Comparison of ENCODE assay signal across 25 mouse cellular contexts in the genomic region with DNA sequence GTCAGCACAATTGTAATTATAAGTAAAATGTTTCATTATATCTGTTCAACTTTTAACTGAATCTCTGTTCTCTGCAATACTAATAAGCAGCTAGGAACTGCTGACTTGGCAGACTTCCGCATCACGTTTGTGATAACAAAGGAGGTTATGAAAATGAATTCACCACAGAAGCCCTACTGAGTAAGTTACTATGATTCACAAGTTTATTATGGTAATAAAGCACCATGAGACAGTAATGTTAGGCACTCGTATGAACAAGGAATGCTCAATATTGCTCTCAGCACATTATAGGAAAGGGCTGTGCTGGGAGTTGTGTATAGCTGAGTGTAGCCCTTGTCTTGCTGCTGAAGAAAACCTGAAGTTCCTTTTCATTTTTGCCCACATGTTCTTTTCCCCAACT.
DNase-seq lines count a peak whose midpoint lies in the region; ATAC-seq and TF ChIP-seq lines count a peak whose summit lies in the region.
"Had no signal": no experiment of that assay in that cellular context is flagged by ENCODE, and none has a peak within 500 bp of the region (broad histone marks: within the 10 kb centered on the region; RNA-seq: fewer than 3 reads in every experiment).

No protein-coding gene starts in this region.

- H3K27ac ChIP-seq in forebrain, postnatal 0 days (ENCODE audit: low read depth, low read length): no peak overlapping the region
- H3K27ac ChIP-seq in forebrain, embryonic 12.5 days: no peak overlapping the region
- H3K27ac ChIP-seq in midbrain, embryonic 14.5 days (replicated peaks; ENCODE audit: low read depth, low read length): no peak overlapping the region
- H3K27ac ChIP-seq in midbrain, embryonic 10.5 days (replicated peaks): no peak overlapping the region
- H3K27ac ChIP-seq in neural tube, embryonic 14.5 days (ENCODE audit: low read depth, low read length): no peak overlapping the region
- H3K27ac ChIP-seq in heart, embryonic 10.5 days: no peak overlapping the region
- H3K27ac ChIP-seq: embryonic facial prominence, embryonic 10.5 days; embryonic facial prominence, embryonic 13.5 days; heart, embryonic 13.5 days; hindbrain, embryonic 13.5 days had no signal

- H3K36me3 ChIP-seq in forebrain, postnatal 0 days (ENCODE audit: insufficient read depth): no peaks in the 10 kb centered on the region
- no peaks in the 10 kb centered on the region for H3K36me3 ChIP-seq in forebrain, embryonic 12.5 days (replicated peaks)
- H3K36me3 ChIP-seq in midbrain, embryonic 14.5 days (ENCODE audit: control insufficient read depth, insufficient read depth, low read length): no peaks in the 10 kb centered on the region
- H3K36me3 ChIP-seq in midbrain, embryonic 10.5 days: no peaks in the 10 kb centered on the region
- H3K36me3 ChIP-seq in neural tube, embryonic 14.5 days (ENCODE audit: control insufficient read depth, insufficient read depth, low read length): no peaks in the 10 kb centered on the region
- H3K36me3 ChIP-seq in heart, embryonic 10.5 days: no peaks in the 10 kb centered on the region
- H3K36me3 ChIP-seq: embryonic facial prominence, embryonic 10.5 days; embryonic facial prominence, embryonic 13.5 days; heart, embryonic 13.5 days; hindbrain, embryonic 13.5 days had no signal

- no peaks in the 10 kb centered on the region for H3K27me3 ChIP-seq in forebrain, postnatal 0 days (ENCODE audit: insufficient read depth, low read length)
- H3K27me3 ChIP-seq in forebrain, embryonic 12.5 days: no peaks in the 10 kb centered on the region
- no peaks in the 10 kb centered on the region for H3K27me3 ChIP-seq in midbrain, embryonic 14.5 days (ENCODE audit: control insufficient read depth, insufficient read depth, low read length)
- H3K27me3 ChIP-seq in midbrain, embryonic 10.5 days (ENCODE audit: low read depth, poor library complexity, severe bottlenecking): no peaks in the 10 kb centered on the region
- H3K27me3 ChIP-seq in neural tube, embryonic 14.5 days (ENCODE audit: control insufficient read depth, insufficient read depth, low read length): no peaks in the 10 kb centered on the region
- H3K27me3 ChIP-seq in heart, embryonic 10.5 days (ENCODE audit: insufficient read depth, poor library complexity, severe bottlenecking): no peaks in the 10 kb centered on the region
- H3K27me3 ChIP-seq: embryonic facial prominence, embryonic 13.5 days; heart, embryonic 13.5 days; hindbrain, embryonic 13.5 days had no signal

- TF ChIP-seq CTCF in forebrain, postnatal 0 days (IDR thresholded peaks at IDR 0.05; ENCODE audit: low read depth): no peak
- no peak for TF ChIP-seq CTCF in brain, embryonic 14.5 days (IDR thresholded peaks at IDR 0.05; ENCODE audit: borderline replicate concordance, extremely low read depth, insufficient read depth, insufficient read length)

- DNase-seq in forebrain, postnatal 0 days: peak; percentile 18
- DNase-seq in midbrain, embryonic 14.5 days: peak; percentile 13
- DNase-seq in midbrain, embryonic 10.5 days (ENCODE audit: low spot score): no peak
- DNase-seq in brain, embryonic 14.5 days (ENCODE audit: low read depth): peak; percentile 31
- no peak for DNase-seq in cerebellum, postnatal 10 days
- DNase-seq in heart, embryonic 10.5 days (ENCODE audit: low spot score): no peak
- DNase-seq: adrenal gland, adult 2 months; adrenal gland, postnatal 14 days; cerebellum, adult 18-20 months; cerebellum, adult 9-10 months; cerebellum, postnatal 36 days; embryo, embryonic 11 days; gastrocnemius, postnatal 25 days; heart, adult 18-20 months; heart, postnatal 14 days; heart, postnatal 4 days had no signal

- H3K4me2 ChIP-seq in forebrain, postnatal 0 days (ENCODE audit: low read depth): no peak overlapping the region
- no peak overlapping the region for H3K4me2 ChIP-seq in forebrain, embryonic 12.5 days
- H3K4me2 ChIP-seq in midbrain, embryonic 14.5 days (ENCODE audit: low read length): no peak overlapping the region
- no peak overlapping the region for H3K4me2 ChIP-seq in neural tube, embryonic 14.5 days (ENCODE audit: low read depth, low read length)
- H3K4me2 ChIP-seq: embryonic facial prominence, embryonic 13.5 days; heart, embryonic 13.5 days; hindbrain, embryonic 13.5 days had no signal

- WGBS in forebrain, postnatal 0 days: 53% methylated on average over 3 of the region's 3 CpGs
- WGBS in forebrain, embryonic 12.5 days: 68% methylated on average over 3 of the region's 3 CpGs
- 59% methylated on average over 3 of the region's 3 CpGs for WGBS in midbrain, embryonic 14.5 days
- WGBS in midbrain, embryonic 10.5 days: 88% methylated on average over 3 of the region's 3 CpGs
- 43% methylated on average over 3 of the region's 3 CpGs for WGBS in neural tube, embryonic 14.5 days
- 85% methylated on average over 3 of the region's 3 CpGs for WGBS in heart, embryonic 10.5 days

- no peak overlapping the region for H3K4me3 ChIP-seq in forebrain, postnatal 0 days (ENCODE audit: low read depth, low read length)
- no peak overlapping the region for H3K4me3 ChIP-seq in forebrain, embryonic 12.5 days (replicated peaks)
- no peak overlapping the region for H3K4me3 ChIP-seq in midbrain, embryonic 14.5 days (replicated peaks; ENCODE audit: low read depth, low read length)
- no peak overlapping the region for H3K4me3 ChIP-seq in midbrain, embryonic 10.5 days
- H3K4me3 ChIP-seq in neural tube, embryonic 14.5 days (ENCODE audit: low read depth, low read length): no peak overlapping the region
- no peak overlapping the region for H3K4me3 ChIP-seq in heart, embryonic 10.5 days
- H3K4me3 ChIP-seq: embryonic facial prominence, embryonic 10.5 days; embryonic facial prominence, embryonic 13.5 days; erythroblast, embryonic 14.5 days; heart, embryonic 13.5 days; hindbrain, embryonic 13.5 days had no signal

- peak; percentile 73; the same call in 1 of the 2 replicates for ATAC-seq in forebrain, postnatal 0 days
- no peak for ATAC-seq in forebrain, embryonic 12.5 days (ENCODE audit: low FRiP score)
- no peak for ATAC-seq in midbrain, embryonic 14.5 days (ENCODE audit: low FRiP score, low TSS enrichment)
- ATAC-seq in neural tube, embryonic 14.5 days (ENCODE audit: low read depth): peak; percentile 90
- ATAC-seq: CD4-positive, CD25-positive, alpha-beta regulatory T cell, adult 4 months; intestine, postnatal 0 days had no signal

- H3K9me3 ChIP-seq in forebrain, postnatal 0 days (ENCODE audit: low read length): no peaks in the 10 kb centered on the region
- no peaks in the 10 kb centered on the region for H3K9me3 ChIP-seq in forebrain, embryonic 12.5 days
- no peaks in the 10 kb centered on the region for H3K9me3 ChIP-seq in midbrain, embryonic 14.5 days (ENCODE audit: control insufficient read depth, low read length)
- no peaks in the 10 kb centered on the region for H3K9me3 ChIP-seq in midbrain, embryonic 10.5 days (replicated peaks)
- H3K9me3 ChIP-seq in neural tube, embryonic 14.5 days (ENCODE audit: control insufficient read depth, low read length): no peaks in the 10 kb centered on the region
- H3K9me3 ChIP-seq in heart, embryonic 10.5 days: no peaks in the 10 kb centered on the region
- H3K9me3 ChIP-seq: embryonic facial prominence, embryonic 10.5 days; embryonic facial prominence, embryonic 13.5 days; heart, embryonic 13.5 days; hindbrain, embryonic 13.5 days had no signal

- TF ChIP-seq POLR2A in brain, embryonic 14.5 days (IDR thresholded peaks at IDR 0.05; ENCODE audit: borderline replicate concordance, extremely low read depth, insufficient read depth, insufficient read length, poor library complexity, severe bottlenecking): no peak

- no peak overlapping the region for H3K9ac ChIP-seq in forebrain, postnatal 0 days
- no peak overlapping the region for H3K9ac ChIP-seq in forebrain, embryonic 12.5 days
- H3K9ac ChIP-seq in midbrain, embryonic 14.5 days (replicated peaks; ENCODE audit: low read length): no peak overlapping the region
- no peak overlapping the region for H3K9ac ChIP-seq in neural tube, embryonic 14.5 days (replicated peaks; ENCODE audit: low read depth, low read length)
- H3K9ac ChIP-seq: embryonic facial prominence, embryonic 13.5 days; heart, embryonic 13.5 days; hindbrain, embryonic 13.5 days had no signal

- no peaks in the 10 kb centered on the region for H3K4me1 ChIP-seq in forebrain, postnatal 0 days (ENCODE audit: insufficient read depth)
- H3K4me1 ChIP-seq in forebrain, embryonic 12.5 days: no peaks in the 10 kb centered on the region
- no peaks in the 10 kb centered on the region for H3K4me1 ChIP-seq in midbrain, embryonic 14.5 days (ENCODE audit: control insufficient read depth, insufficient read depth, low read length)
- H3K4me1 ChIP-seq in midbrain, embryonic 10.5 days: no peaks in the 10 kb centered on the region
- H3K4me1 ChIP-seq in neural tube, embryonic 14.5 days (ENCODE audit: control insufficient read depth, insufficient read depth, low read length): no peaks in the 10 kb centered on the region
- H3K4me1 ChIP-seq in heart, embryonic 10.5 days: no peaks in the 10 kb centered on the region
- H3K4me1 ChIP-seq: embryonic facial prominence, embryonic 10.5 days; embryonic facial prominence, embryonic 13.5 days; heart, embryonic 13.5 days; hindbrain, embryonic 13.5 days had no signal

Comparison
In these comparisons a context has a peak if more than half of its experiments do, and no peak if none do; other contexts are left out.
1. ATAC-seq: peak in forebrain, postnatal 0 days (single experiment) and neural tube, embryonic 14.5 days (single experiment); none in forebrain, embryonic 12.5 days (single experiment) and midbrain, embryonic 14.5 days (single experiment).
2. DNase-seq: peak in forebrain, postnatal 0 days (single experiment), midbrain, embryonic 14.5 days (single experiment) and brain, embryonic 14.5 days (single experiment); none in midbrain, embryonic 10.5 days (single experiment), cerebellum, postnatal 10 days (0 of 2) and heart, embryonic 10.5 days (single experiment).